Mouse (Mus musculus): Measurements from ENCODE around the gene Shkbp1. TPM values are rescaled to one million over a fixed set of nuclear protein-coding genes. Genes with fewer than 3 reads are reported as not detected.

The Shkbp1 gene
- polyA plus RNA-seq, 1 experiment from 2014 or later: 46.2 TPM

DNA sequence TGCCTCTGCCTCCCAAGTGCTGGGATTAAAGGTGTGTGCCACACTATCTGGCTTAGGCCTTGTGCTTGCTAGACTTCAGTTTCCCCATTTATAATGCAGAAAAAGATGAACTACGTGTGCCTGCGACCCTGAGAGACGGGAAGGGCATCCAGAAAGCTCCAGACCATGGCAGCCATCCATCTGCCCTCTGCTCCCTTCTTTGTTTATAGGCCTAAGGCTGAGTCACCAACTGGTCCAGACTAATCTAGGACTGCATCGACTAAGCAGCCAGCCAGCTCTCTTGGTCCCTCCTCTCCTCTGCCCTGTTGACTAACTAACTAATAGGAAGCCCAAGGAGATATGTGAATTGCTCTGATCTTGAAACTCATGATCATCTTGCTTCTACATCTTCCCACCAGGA lies 59.9 kb downstream of the Shkbp1 start:
- Histone ChIP-seq H3K27me3 (no peaks in the 10 kb centered on the region), H3K4me1 (peaks cover 14% of the 10 kb centered on the region), H3K27ac (replicated peaks) (no peak overlapping the region), H3K4me3 (replicated peaks) (no peak overlapping the region), H3K36me3 (no peaks in the 10 kb centered on the region), H3K9me3 (replicated peaks) (no peaks in the 10 kb centered on the region), H3K9ac (no peak overlapping the region), H3K4me2 (replicated peaks) (no peak overlapping the region)
- WGBS: 72% methylated on average over 4 of the region's 4 CpGs
- ATAC-seq (ENCODE audit: insufficient number of reproducible peaks, low FRiP score, low TSS enrichment, low read depth): no peak

Other genes with a start within 250 kb of the Shkbp1 start
- gene Cyp2f2, start 236.1 kb downstream of the Shkbp1 start, polyA plus RNA-seq (2015; fragmentation: Nextera tagmentation; extraction: Ambion mirVana): 71.5 and 102 TPM in 2 replicates
- gene Cyp2t4, start 202.3 kb downstream of the Shkbp1 start, polyA plus RNA-seq (2015; fragmentation: Nextera tagmentation; extraction: Ambion mirVana): 2.1 and 4.7 TPM in 2 replicates
- 83.0 and 86.7 TPM in 2 replicates for gene Egln2, start 189.2 kb downstream of the Shkbp1 start, polyA plus RNA-seq (2015; fragmentation: Nextera tagmentation; extraction: Ambion mirVana)
- 72.4 and 73.1 TPM in 2 replicates for gene Rab4b, start 177.1 kb downstream of the Shkbp1 start, polyA plus RNA-seq (2015; fragmentation: Nextera tagmentation; extraction: Ambion mirVana)
- gene Gm21983, start 174.9 kb downstream of the Shkbp1 start, polyA plus RNA-seq (2015; fragmentation: Nextera tagmentation; extraction: Ambion mirVana): 1.9 TPM in 1 of 2 replicates, not detected in the other
- 37.4 and 53.5 TPM in 2 replicates for gene Mia, start 174.9 kb downstream of the Shkbp1 start, polyA plus RNA-seq (2015; fragmentation: Nextera tagmentation; extraction: Ambion mirVana)
- 3.9 and 4.3 TPM in 2 replicates for gene BC024978, start 160.2 kb downstream of the Shkbp1 start, polyA plus RNA-seq (2015; fragmentation: Nextera tagmentation; extraction: Ambion mirVana)
- 238 and 242 TPM in 2 replicates for gene Snrpa, start 159.7 kb downstream of the Shkbp1 start, polyA plus RNA-seq (2015; fragmentation: Nextera tagmentation; extraction: Ambion mirVana)
- 11.6 and 13.5 TPM in 2 replicates for gene Itpkc, start 127.4 kb downstream of the Shkbp1 start, polyA plus RNA-seq (2015; fragmentation: Nextera tagmentation; extraction: Ambion mirVana)
- gene Coq8b, start 123.0 kb downstream of the Shkbp1 start, polyA plus RNA-seq (2015; fragmentation: Nextera tagmentation; extraction: Ambion mirVana): 23.0 and 27.1 TPM in 2 replicates
- 48.7 and 49.3 TPM in 2 replicates for gene Numbl, start 97.6 kb downstream of the Shkbp1 start, polyA plus RNA-seq (2015; fragmentation: Nextera tagmentation; extraction: Ambion mirVana)
- 85.5 and 92.3 TPM in 2 replicates for gene Ltbp4, start 18.3 kb downstream of the Shkbp1 start, polyA plus RNA-seq (2015; fragmentation: Nextera tagmentation; extraction: Ambion mirVana)
- gene Gm20479, start 1.4 kb upstream of the Shkbp1 start, polyA plus RNA-seq (2015; fragmentation: Nextera tagmentation; extraction: Ambion mirVana): 0.35 and 0.43 TPM in 2 replicates
- 0.43 and 0.85 TPM in 2 replicates for gene Sptbn4, start 91.7 kb upstream of the Shkbp1 start, polyA plus RNA-seq (2015; fragmentation: Nextera tagmentation; extraction: Ambion mirVana)
- gene Blvrb, start 92.0 kb upstream of the Shkbp1 start, polyA plus RNA-seq (2015; fragmentation: Nextera tagmentation; extraction: Ambion mirVana): 73.0 and 73.5 TPM in 2 replicates
- gene Sertad3, start 117.7 kb upstream of the Shkbp1 start, polyA plus RNA-seq (2015; fragmentation: Nextera tagmentation; extraction: Ambion mirVana): 36.4 and 39.2 TPM in 2 replicates
- gene Sertad1, start 130.9 kb upstream of the Shkbp1 start, polyA plus RNA-seq (2015; fragmentation: Nextera tagmentation; extraction: Ambion mirVana): 41.7 and 51.6 TPM in 2 replicates
- gene Prx, start 143.3 kb upstream of the Shkbp1 start, polyA plus RNA-seq (2015; fragmentation: Nextera tagmentation; extraction: Ambion mirVana): 5.1 and 6.7 TPM in 2 replicates
- gene Hipk4, start 167.2 kb upstream of the Shkbp1 start, polyA plus RNA-seq (2015; fragmentation: Nextera tagmentation; extraction: Ambion mirVana): 0.77 and 1.1 TPM in 2 replicates
- gene Pld3, start 197.2 kb upstream of the Shkbp1 start, polyA plus RNA-seq (2015; fragmentation: Nextera tagmentation; extraction: Ambion mirVana): 121 and 122 TPM in 2 replicates
- 36.4 and 38.0 TPM in 2 replicates for gene 2310022A10Rik, start 197.2 kb upstream of the Shkbp1 start, polyA plus RNA-seq (2015; fragmentation: Nextera tagmentation; extraction: Ambion mirVana)
- gene Akt2, start 235.5 kb upstream of the Shkbp1 start, polyA plus RNA-seq (2015; fragmentation: Nextera tagmentation; extraction: Ambion mirVana): 114 and 117 TPM in 2 replicates

Data from embryonic facial prominence, embryonic 15.5 days (tissue).